Mouse (Mus musculus): ENCODE measurements around the gene Ube2s.
"Not testable (repeated sequence)": the region's sequence is repeated elsewhere in the genome, so short reads cannot be mapped to it uniquely, and the experiment has no call there.

Gene Ube2s

GRCm38 (mm10) chr7:4820925-4821324 is 8.5 kb upstream of the Ube2s start:
- DNase-seq: not testable (repeated sequence)

- DNase-seq: no peak
Observed at GRCm38 (mm10) chr7:4816559-4816958, 4.2 kb upstream of the Ube2s start.

GRCm38 (mm10) chr7:4813105-4813791 is 858 bp upstream of the Ube2s start:
- DNase-seq: no peak

GRCm38 (mm10) chr7:4811842-4812302 is 518 bp downstream of the Ube2s start:
- DNase-seq: peak; percentile 44

- DNase-seq: not testable (repeated sequence)
Observed at GRCm38 (mm10) chr7:4811131-4811530, 1.3 kb downstream of the Ube2s start.

GRCm38 (mm10) chr7:4806716-4807115 is 5.7 kb downstream of the Ube2s start:
- no peak for DNase-seq

GRCm38 (mm10) chr7:4802247-4802646 is 10.1 kb downstream of the Ube2s start:
- DNase-seq: no peak

- no peak for DNase-seq
Observed at GRCm38 (mm10) chr7:4795767-4796433, 16.5 kb downstream of the Ube2s start.

- DNase-seq: no peak
Observed at GRCm38 (mm10) chr7:4794631-4795168, 17.7 kb downstream of the Ube2s start.

GRCm38 (mm10) chr7:4793674-4794073 is 18.7 kb downstream of the Ube2s start:
- no peak for DNase-seq

GRCm38 (mm10) chr7:4793248-4793647 is 19.1 kb downstream of the Ube2s start:
- peak; percentile 25 for DNase-seq

- DNase-seq: peak; percentile 88
Observed at GRCm38 (mm10) chr7:4792278-4793212, 19.8 kb downstream of the Ube2s start, which contains the start of gene Rpl28. Gene Rpl28 (plus strand): TSS chr7:4792874.

- no peak for DNase-seq
Observed at GRCm38 (mm10) chr7:4789436-4789935, 22.9 kb downstream of the Ube2s start, which contains the start of gene Tmem238. Gene Tmem238 (minus strand): TSS chr7:4789656.

- DNase-seq: peak; percentile 60
Observed at GRCm38 (mm10) chr7:4788499-4789435, 23.6 kb downstream of the Ube2s start.

GRCm38 (mm10) chr7:4783667-4784268 is 28.6 kb downstream of the Ube2s start:
- no peak for DNase-seq

GRCm38 (mm10) chr7:4782759-4783158 is 29.6 kb downstream of the Ube2s start, which contains the start of the genes Il11 and Tmem190:
Gene Il11 (minus strand): TSS chr7:4782859.
Gene Tmem190 (plus strand): TSS chr7:4782937.
- DNase-seq: no peak

- no peak for DNase-seq
Observed at GRCm38 (mm10) chr7:4782130-4782529, 30.3 kb downstream of the Ube2s start.

GRCm38 (mm10) chr7:4779921-4780320 is 32.5 kb downstream of the Ube2s start:
- DNase-seq: no peak

- DNase-seq: no peak
Observed at GRCm38 (mm10) chr7:4777851-4778637, 34.3 kb downstream of the Ube2s start.

Measured in right cerebral cortex, postnatal 4 days (tissue).